ENCODE assay signal across 8 mouse cellular contexts in the genomic region with DNA sequence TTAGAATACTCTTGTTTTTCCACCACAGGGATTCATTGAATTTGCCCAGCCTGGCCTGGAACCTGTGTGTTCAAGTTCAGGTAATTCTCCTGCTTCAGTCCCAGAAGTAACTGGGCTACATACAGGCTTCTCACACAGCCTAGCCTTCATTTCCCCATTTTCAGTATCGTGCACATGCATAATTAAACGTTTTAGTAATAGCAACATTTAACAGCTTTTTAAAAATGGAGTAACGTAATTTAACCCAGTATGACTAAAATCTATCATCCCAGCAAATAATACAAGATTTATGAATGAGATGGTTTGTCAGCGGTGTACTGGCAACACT. TPM values are rescaled to one million over a fixed set of nuclear protein-coding genes. Genes with fewer than 3 reads are reported as not detected.
DNase-seq lines count a peak whose midpoint lies in the region; ATAC-seq and TF ChIP-seq lines count a peak whose summit lies in the region.

No protein-coding gene starts in this region.

- H3K36me3 ChIP-seq in forebrain, embryonic 14.5 days (ENCODE audit: control insufficient read depth, insufficient read depth, low read length) = no peaks in the 10 kb centered on the region
- H3K36me3 ChIP-seq in liver, embryonic 15.5 days (replicated peaks) = no peaks in the 10 kb centered on the region

- H3K27me3 ChIP-seq in cerebellum, adult 2 months (ENCODE audit: control insufficient read depth, insufficient read depth, low read length) = no peaks in the 10 kb centered on the region
- no peaks in the 10 kb centered on the region for H3K27me3 ChIP-seq in forebrain, embryonic 14.5 days (replicated peaks; ENCODE audit: control insufficient read depth, insufficient read depth, low read length)
- H3K27me3 ChIP-seq in liver, embryonic 15.5 days = no peaks in the 10 kb centered on the region

- no peak for ATAC-seq in forebrain, embryonic 14.5 days
- no peak for ATAC-seq in liver, embryonic 15.5 days (ENCODE audit: insufficient read depth)
- ATAC-seq in megakaryocyte progenitor cell, adult 5-6 weeks (replicated peaks; ENCODE audit: poor library complexity) = no peak
- no peak for ATAC-seq in activated CD4-positive, CD25-positive, alpha-beta regulatory T cell, adult 4 months

- H3K4me1 ChIP-seq in cerebellum, adult 2 months (ENCODE audit: control insufficient read depth, insufficient read depth, low read length) = no peaks in the 10 kb centered on the region; the same call in 1 of the 2 replicates
- H3K4me1 ChIP-seq in forebrain, embryonic 14.5 days (ENCODE audit: control insufficient read depth, insufficient read depth, low read length) = peaks cover 4% of the 10 kb centered on the region; the same call in 1 of the 2 replicates
- peaks cover 58% of the 10 kb centered on the region for H3K4me1 ChIP-seq in liver, embryonic 15.5 days (replicated peaks)

- H3K9ac ChIP-seq in forebrain, embryonic 14.5 days (ENCODE audit: low read length) = peak overlapping the region; percentile 97
- peak overlapping the region; percentile 98 for H3K9ac ChIP-seq in liver, embryonic 15.5 days

- no peak for TF ChIP-seq CTCF in cerebellum, adult 2 months (IDR thresholded peaks at IDR 0.05; ENCODE audit: borderline replicate concordance, insufficient read depth, low read depth, low read length)

- DNase-seq in cerebellum, adult 2 months = no peak
- DNase-seq in cerebellum, adult 9-10 months = no peak
- peak; percentile 85 for DNase-seq in A20 (ENCODE audit: low read depth, low spot score)
- no peak for DNase-seq in forebrain, embryonic 14.5 days (ENCODE audit: low spot score)
- no peak for DNase-seq in embryo, embryonic 10 days (ENCODE audit: low spot score)

- no peak overlapping the region; the same call in 1 of the 2 replicates for H3K27ac ChIP-seq in cerebellum, adult 2 months (ENCODE audit: insufficient read depth, low read length)
- H3K27ac ChIP-seq in forebrain, embryonic 14.5 days (ENCODE audit: low read depth, low read length) = peak overlapping the region; percentile 94; the same call in 1 of the 2 replicates
- peak overlapping the region; percentile 93 for H3K27ac ChIP-seq in liver, embryonic 15.5 days (replicated peaks)

- no peaks in the 10 kb centered on the region for H3K9me3 ChIP-seq in forebrain, embryonic 14.5 days (replicated peaks; ENCODE audit: control insufficient read depth, low read length)
- no peaks in the 10 kb centered on the region for H3K9me3 ChIP-seq in liver, embryonic 15.5 days (replicated peaks)

- peak overlapping the region; percentile 100 for H3K4me3 ChIP-seq in cerebellum, adult 2 months (replicated peaks; ENCODE audit: insufficient read depth, low read depth, low read length)
- H3K4me3 ChIP-seq in forebrain, embryonic 14.5 days (ENCODE audit: low read depth, low read length) = peak overlapping the region; percentile 95
- H3K4me3 ChIP-seq in liver, embryonic 15.5 days (replicated peaks) = peak overlapping the region; percentile 99

- H3K4me2 ChIP-seq in forebrain, embryonic 14.5 days (ENCODE audit: low read length) = peak overlapping the region; percentile 56
- peak overlapping the region; percentile 89 for H3K4me2 ChIP-seq in liver, embryonic 15.5 days

- TF ChIP-seq POLR2A in cerebellum, adult 2 months (IDR thresholded peaks at IDR 0.05; ENCODE audit: borderline replicate concordance, insufficient read depth, low read length) = no peak

- 10% methylated on average over 4 of the region's 4 CpGs for WGBS in cerebellum, adult 2 months
- WGBS in forebrain, embryonic 14.5 days = 22% methylated on average over 4 of the region's 4 CpGs
- 15% methylated on average over 4 of the region's 4 CpGs for WGBS in liver, embryonic 15.5 days (ENCODE audit: insufficient replicate concordance)

RNA-seq across cellular contexts. Expression of a gene that starts 0.6 kb away (rescaled TPM):
- polyA plus RNA-seq in cerebellum, adult 2 months (2012; rRNA removed) = 61.1 and 62.0 TPM in 2 replicates
- polyA plus RNA-seq in forebrain, embryonic 14.5 days (2014; fragmentation: Nextera tagmentation; extraction: Ambion mirVana) = 18.6 and 19.4 TPM in 2 replicates
- polyA plus RNA-seq in liver, embryonic 15.5 days (2015; fragmentation: Nextera tagmentation; extraction: Ambion mirVana) = 5.0 and 5.6 TPM in 2 replicates
- 65.5 and 90.4 TPM in 2 replicates for total RNA-seq in megakaryocyte progenitor cell, adult 5-6 weeks (2015)
- 37.4 and 62.2 TPM in 2 replicates for total RNA-seq in megakaryocyte progenitor cell, adult 5-6 weeks (2017)
- polyA plus RNA-seq in activated CD4-positive, CD25-positive, alpha-beta regulatory T cell, adult 4 months (2017; shearing (Covaris generic)) = 10 to 100 TPM; 17.5 to 19.7 TPM

RNA-seq across cellular contexts. Expression of a gene that starts 49.7 kb away (rescaled TPM):
- not detected in 2 replicates for polyA plus RNA-seq in cerebellum, adult 2 months (2012; rRNA removed)
- not detected in 2 replicates for polyA plus RNA-seq in forebrain, embryonic 14.5 days (2014; fragmentation: Nextera tagmentation; extraction: Ambion mirVana)
- polyA plus RNA-seq in liver, embryonic 15.5 days (2015; fragmentation: Nextera tagmentation; extraction: Ambion mirVana) = not detected in 2 replicates
- not detected in 2 replicates for total RNA-seq in megakaryocyte progenitor cell, adult 5-6 weeks (2015)
- not detected in 2 replicates for total RNA-seq in megakaryocyte progenitor cell, adult 5-6 weeks (2017)
- not detected for polyA plus RNA-seq in activated CD4-positive, CD25-positive, alpha-beta regulatory T cell, adult 4 months (2017; shearing (Covaris generic))
